Mouse (Mus musculus): ENCODE measurements around the gene Trnau1ap. TPM values are rescaled to one million over a fixed set of nuclear protein-coding genes. Genes with fewer than 3 reads are reported as not detected.
A peak's percentile ranks its signal among the peaks of the same experiment; 100 is the strongest.
"Not testable (repeated sequence)": the region's sequence is repeated elsewhere in the genome, so short reads cannot be mapped to it uniquely, and the experiment has no call there.

The Trnau1ap gene
- polyA plus RNA-seq, 1 experiment from 2014 or later: 69.9 TPM

GRCm38 (mm10) chr4:132291624-132292335 lies 37.6 kb downstream of the Trnau1ap start:
- H3K4me2 ChIP-seq: no peak overlapping the region
- no peaks in the 10 kb centered on the region for H3K27me3 ChIP-seq (replicated peaks)
- H3K36me3 ChIP-seq: peaks cover 40% of the 10 kb centered on the region
- H3K27ac ChIP-seq (replicated peaks): no peak overlapping the region
- ATAC-seq (ENCODE audit: low FRiP score): no peak
- no peak overlapping the region for H3K9ac ChIP-seq (replicated peaks)
- H3K9me3 ChIP-seq (replicated peaks): no peaks in the 10 kb centered on the region
- 89% methylated on average over 12 of the region's 12 CpGs for WGBS
- no peaks in the 10 kb centered on the region for H3K4me1 ChIP-seq
- no peak overlapping the region for H3K4me3 ChIP-seq (replicated peaks)

DNA sequence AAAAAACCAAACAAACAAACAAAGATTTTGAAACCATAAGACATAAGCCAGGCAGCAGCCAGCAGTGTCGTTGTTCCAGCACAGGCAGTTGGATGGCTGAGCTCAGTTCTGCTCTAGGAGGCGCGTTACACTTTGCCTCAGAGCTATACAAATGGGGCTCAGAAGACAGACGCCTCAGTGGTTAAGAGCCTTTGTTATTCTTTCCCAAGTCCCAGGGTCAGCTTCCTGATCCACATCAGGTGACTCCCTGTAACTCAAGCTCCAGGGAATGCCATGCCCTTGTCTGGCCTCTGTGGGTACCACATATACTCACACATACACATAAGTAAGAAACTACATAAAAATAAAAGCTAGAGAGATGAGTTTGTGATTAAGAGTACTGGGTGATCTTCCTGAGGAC lies 38.3 kb downstream of the Trnau1ap start:
- Histone ChIP-seq H3K9ac (replicated peaks) (no peak overlapping the region), H3K4me3 (replicated peaks) (no peak overlapping the region), H3K9me3 (replicated peaks) (no peaks in the 10 kb centered on the region), H3K4me2 (no peak overlapping the region), H3K36me3 (peaks cover 47% of the 10 kb centered on the region), H3K4me1 (no peaks in the 10 kb centered on the region), H3K27ac (replicated peaks) (no peak overlapping the region), H3K27me3 (replicated peaks) (no peaks in the 10 kb centered on the region)
- no peak for ATAC-seq (ENCODE audit: low FRiP score)
- 95% methylated on average over 4 of the region's 4 CpGs for WGBS

- not testable (repeated sequence) for H3K9me3 ChIP-seq (replicated peaks); H3K27me3 ChIP-seq (replicated peaks); ATAC-seq (ENCODE audit: low FRiP score); H3K4me2 ChIP-seq; H3K27ac ChIP-seq (replicated peaks); H3K4me3 ChIP-seq (replicated peaks); H3K9ac ChIP-seq (replicated peaks); H3K4me1 ChIP-seq
- H3K36me3 ChIP-seq: peaks cover 54% of the 10 kb centered on the region
- 92% methylated on average over 1 of the region's 5 CpGs for WGBS
Observed at GRCm38 (mm10) chr4:132288840-132289239, 40.5 kb downstream of the Trnau1ap start.

DNA sequence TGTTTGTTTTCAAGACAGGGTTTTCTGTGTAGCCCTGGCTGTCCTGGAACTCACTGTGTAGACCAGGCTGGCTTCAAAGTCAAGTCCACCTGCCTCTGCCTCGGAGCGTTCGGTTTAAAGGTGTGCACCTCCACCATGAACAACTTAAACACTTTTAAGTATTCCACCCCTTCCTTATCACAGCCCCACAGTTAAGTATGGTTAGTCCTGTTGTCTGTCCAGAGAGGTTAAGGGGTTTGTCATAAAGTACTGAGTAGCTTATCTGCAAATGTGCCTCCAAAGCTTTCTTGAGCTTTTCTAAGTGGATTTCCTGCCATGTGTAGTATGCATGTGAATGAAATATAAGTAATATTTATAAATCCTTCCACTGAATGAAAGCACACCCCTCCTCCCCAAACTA lies 53.4 kb downstream of the Trnau1ap start:
- Histone ChIP-seq H3K27ac (replicated peaks) (no peak overlapping the region), H3K4me3 (replicated peaks) (no peak overlapping the region), H3K4me1 (peaks cover 24% of the 10 kb centered on the region), H3K27me3 (replicated peaks) (no peaks in the 10 kb centered on the region), H3K36me3 (peaks cover 4% of the 10 kb centered on the region), H3K4me2 (peak overlapping the region; percentile 11; the same call in 1 of the 2 replicates), H3K9me3 (replicated peaks) (no peaks in the 10 kb centered on the region), H3K9ac (replicated peaks) (no peak overlapping the region)
- ATAC-seq (ENCODE audit: low FRiP score): no peak
- 95% methylated on average over 3 of the region's 3 CpGs for WGBS

DNA sequence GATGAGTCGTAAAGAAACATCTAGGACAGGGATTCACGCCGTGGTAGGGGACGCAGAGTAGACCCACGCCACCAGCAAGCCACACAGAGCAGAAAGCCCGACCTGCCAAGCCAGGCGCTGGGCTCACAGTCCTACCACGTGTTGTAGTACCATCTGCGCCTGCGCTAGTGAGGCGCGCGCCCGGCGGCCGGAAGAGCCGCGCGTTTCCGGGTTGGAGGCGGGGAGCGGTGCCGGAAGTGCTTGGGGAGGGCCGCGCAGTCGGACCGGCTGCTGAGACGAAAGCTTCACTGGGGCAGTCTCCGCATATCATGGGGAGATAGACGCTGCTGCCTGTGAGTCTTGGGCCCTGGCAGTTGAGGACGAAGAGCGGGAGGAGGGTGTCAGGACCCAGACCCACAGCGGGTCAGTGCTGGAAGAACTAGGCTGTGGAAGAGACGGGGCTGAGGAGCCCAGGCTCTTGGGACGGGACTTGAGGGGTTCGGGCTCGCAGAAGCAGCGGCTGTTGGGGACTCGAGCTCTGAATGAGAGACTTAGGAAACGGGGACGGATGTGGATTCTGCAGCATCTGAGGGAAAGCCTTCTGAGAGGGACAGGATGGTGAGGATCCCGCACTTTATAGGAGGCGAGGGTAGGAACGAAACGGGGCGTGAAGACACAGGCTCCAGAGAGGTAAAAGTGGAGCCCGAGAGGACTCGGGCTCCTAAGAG lies 55.0 kb downstream of the Trnau1ap start, which contains the start of gene Taf12:
Gene Taf12 (plus strand): TSS at position 220 of the 707 bp plus-strand sequence.
- Histone ChIP-seq H3K27ac (replicated peaks) (peak within 1 kb of the TSS; percentile 85), H3K4me2 (peak within 1 kb of the TSS; percentile 81), H3K9me3 (replicated peaks) (no peaks in the 10 kb centered on the region), H3K36me3 (no peaks in the 10 kb centered on the region), H3K4me1 (peaks cover 28% of the 10 kb centered on the region), H3K27me3 (replicated peaks) (no peaks in the 10 kb centered on the region), H3K4me3 (replicated peaks) (peak within 1 kb of the TSS; percentile 54), H3K9ac (replicated peaks) (peak within 1 kb of the TSS; percentile 67)
- WGBS: under 1% methylated on average over 48 of the region's 48 CpGs
- ATAC-seq (ENCODE audit: low FRiP score): peak; percentile 90

DNA sequence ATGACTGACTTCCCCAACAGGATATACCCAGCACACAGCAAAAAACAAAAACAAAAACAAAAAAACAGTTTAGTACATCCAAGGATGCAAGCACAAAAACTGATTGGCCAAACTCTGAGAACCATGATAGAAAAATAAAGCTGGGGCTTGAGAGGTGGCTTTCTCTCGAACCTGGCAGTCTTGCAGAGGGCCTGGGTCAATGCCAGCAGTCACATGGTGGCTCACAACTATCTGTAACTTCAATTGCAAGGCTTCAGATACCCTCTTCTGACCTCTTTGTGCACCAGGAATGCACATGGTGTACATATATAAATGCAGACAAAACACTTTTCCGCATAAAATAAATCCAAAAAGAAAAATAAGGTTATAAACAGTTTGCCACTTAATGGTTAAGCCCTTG lies 56.2 kb downstream of the Trnau1ap start:
- Histone ChIP-seq H3K27ac (replicated peaks) (no peak overlapping the region; the same call in 1 of the 2 replicates), H3K4me3 (replicated peaks) (peak overlapping the region; percentile 54), H3K9me3 (replicated peaks) (no peaks in the 10 kb centered on the region), H3K9ac (replicated peaks) (peak overlapping the region; percentile 67), H3K4me2 (peak overlapping the region; percentile 81), H3K36me3 (no peaks in the 10 kb centered on the region), H3K27me3 (replicated peaks) (no peaks in the 10 kb centered on the region), H3K4me1 (peaks cover 28% of the 10 kb centered on the region)
- WGBS: 66% methylated on average over 2 of the region's 2 CpGs
- no peak for ATAC-seq (ENCODE audit: low FRiP score)

DNA sequence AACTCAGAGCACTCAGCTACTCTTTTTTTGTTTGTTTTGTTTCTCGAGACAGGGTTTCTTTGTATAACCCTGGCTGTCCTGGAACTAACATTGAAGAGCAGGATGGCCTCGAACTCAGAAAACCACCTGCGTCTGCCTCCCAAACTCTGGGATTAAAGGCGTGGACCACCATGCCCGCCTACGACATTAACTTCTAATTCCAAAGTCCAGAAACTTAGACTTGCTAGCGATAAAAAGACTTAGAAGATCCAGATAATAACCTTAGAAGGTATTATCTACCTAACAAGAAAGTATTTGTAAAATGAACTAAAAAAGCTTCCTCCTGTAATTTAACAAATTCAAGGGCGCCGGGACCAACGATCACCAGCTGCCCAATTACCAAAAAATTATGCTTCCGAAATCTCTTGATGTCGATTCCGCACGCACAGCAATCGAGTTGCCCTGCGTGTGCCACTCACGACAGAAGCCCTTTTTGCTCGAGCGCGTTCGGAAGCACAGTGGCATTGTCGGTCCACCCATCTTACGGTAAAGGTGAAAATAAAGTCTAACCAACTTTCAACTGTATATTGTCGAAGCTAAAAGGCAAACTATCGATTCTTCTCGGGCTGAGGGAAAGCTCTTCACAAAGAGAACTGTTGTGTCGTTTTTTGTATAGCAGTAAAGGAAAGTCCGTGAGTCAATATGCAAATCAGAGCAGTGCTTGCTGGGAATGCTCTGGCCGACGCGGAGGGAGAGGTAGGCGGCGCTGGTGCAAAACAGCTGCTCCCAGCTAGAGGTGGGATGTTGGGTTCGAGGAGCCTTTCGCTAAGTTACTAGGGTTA lies 59.4 kb downstream of the Trnau1ap start:
- H3K27ac ChIP-seq (replicated peaks): peak overlapping the region; percentile 95
- H3K36me3 ChIP-seq: no peaks in the 10 kb centered on the region
- peak overlapping the region; percentile 60 for H3K4me2 ChIP-seq
- H3K4me1 ChIP-seq: peaks cover 17% of the 10 kb centered on the region
- WGBS: under 1% methylated on average over 35 of the region's 35 CpGs
- H3K27me3 ChIP-seq (replicated peaks): no peaks in the 10 kb centered on the region
- H3K4me3 ChIP-seq (replicated peaks): peak overlapping the region; percentile 36
- peak; percentile 73 for ATAC-seq (ENCODE audit: low FRiP score)
- peak overlapping the region; percentile 51 for H3K9ac ChIP-seq (replicated peaks)
- no peaks in the 10 kb centered on the region for H3K9me3 ChIP-seq (replicated peaks)

DNA sequence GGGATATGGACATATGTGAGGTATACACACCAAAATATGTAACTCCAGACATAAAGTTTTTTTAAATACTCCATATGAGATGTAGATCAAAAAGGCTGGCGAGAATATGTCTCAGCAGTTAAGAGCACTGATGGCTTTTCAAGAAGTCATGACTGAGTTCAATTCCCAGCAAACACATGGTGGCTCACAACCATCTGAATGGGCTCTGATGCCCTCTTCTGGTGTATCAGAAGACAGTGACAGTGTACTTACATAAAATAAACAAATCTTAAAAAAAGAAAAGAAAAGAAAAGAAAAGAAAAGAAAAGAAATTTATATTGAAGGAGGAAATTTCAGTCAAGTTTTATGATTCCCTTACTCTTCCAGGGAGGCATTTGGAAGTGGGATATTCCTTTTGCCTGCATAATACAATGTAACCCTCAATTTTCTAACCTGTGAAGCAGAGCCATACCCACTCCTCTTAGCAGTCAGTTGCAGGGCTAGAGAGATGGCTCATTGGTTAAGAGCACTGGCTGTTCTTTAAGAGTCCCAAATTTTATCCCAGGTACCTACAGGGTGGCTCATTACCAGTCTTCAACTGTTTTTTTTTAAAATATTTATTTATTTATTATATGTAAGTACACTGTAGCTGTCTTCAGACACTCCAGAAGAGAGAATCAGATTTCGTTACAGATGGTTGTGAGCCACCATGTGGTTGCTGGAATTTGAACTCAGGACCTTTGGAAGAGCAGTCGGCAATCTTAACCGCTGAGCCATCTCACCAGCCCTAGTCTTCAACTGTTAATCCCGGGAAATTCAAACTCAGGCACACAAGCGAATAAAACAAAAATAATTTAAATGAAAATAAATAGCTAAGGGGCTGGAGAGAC lies 60.2 kb downstream of the Trnau1ap start:
- Histone ChIP-seq H3K4me3 (replicated peaks) (no peak overlapping the region), H3K4me1 (peaks cover 15% of the 10 kb centered on the region), H3K4me2 (peak overlapping the region; percentile 60; the same call in 1 of the 2 replicates), H3K9me3 (replicated peaks) (no peaks in the 10 kb centered on the region), H3K9ac (replicated peaks) (no peak overlapping the region), H3K27me3 (replicated peaks) (no peaks in the 10 kb centered on the region), H3K27ac (replicated peaks) (peak overlapping the region; percentile 95), H3K36me3 (no peaks in the 10 kb centered on the region)
- 14% methylated on average over 6 of the region's 6 CpGs for WGBS
- ATAC-seq (ENCODE audit: low FRiP score): no peak

DNA sequence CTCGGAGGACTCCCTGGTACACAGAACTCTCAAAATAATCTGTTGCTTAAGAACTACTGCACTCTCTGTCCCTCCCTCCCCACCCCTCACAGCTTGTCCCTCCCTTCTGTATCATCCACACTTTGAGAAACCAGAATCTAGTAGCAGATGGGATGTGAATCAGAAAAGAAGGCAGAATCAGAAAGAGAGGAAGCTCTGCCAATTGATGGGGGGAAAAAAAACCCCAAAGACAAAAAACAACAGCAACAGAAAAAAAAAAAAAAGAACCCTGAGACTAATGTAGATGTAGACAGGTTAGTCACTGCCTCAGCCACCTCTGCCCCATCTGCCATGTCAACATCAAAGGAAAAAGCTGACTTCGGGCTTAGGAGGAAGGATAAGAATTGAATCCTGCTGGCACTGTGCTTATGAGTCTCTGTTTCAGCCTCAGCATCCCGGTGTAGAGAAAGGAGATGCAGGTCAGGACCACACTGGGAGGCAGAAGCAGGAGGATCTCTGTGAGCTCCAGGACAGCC lies 62.4 kb downstream of the Trnau1ap start:
- 85% methylated on average over 3 of the region's 3 CpGs for WGBS

DNA sequence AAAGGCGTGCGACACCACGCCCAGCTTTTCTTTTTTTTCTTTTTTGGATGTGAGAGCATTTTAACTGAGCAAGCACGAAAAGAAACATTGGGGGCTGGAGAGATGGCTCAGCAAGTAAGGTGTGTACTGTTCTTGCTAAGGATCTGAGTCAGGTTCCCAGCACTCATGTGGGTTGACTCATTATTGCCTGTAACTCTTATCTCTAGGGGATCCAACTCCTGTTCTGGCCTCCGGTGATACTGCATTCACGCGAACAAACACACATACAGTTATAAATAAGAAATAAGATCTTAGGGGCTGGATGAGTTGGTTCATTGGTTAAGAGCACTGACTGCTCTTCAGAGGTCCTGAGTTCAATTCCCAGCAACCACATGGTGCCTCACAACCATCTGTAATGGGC lies 66.0 kb downstream of the Trnau1ap start:
- H3K9me3 ChIP-seq (replicated peaks): no peaks in the 10 kb centered on the region
- H3K36me3 ChIP-seq: no peaks in the 10 kb centered on the region
- H3K9ac ChIP-seq (replicated peaks): no peak overlapping the region
- H3K27ac ChIP-seq (replicated peaks): no peak overlapping the region
- H3K27me3 ChIP-seq (replicated peaks): no peaks in the 10 kb centered on the region
- H3K4me2 ChIP-seq: no peak overlapping the region
- no peak for ATAC-seq (ENCODE audit: low FRiP score)
- no peak overlapping the region for H3K4me3 ChIP-seq (replicated peaks)
- H3K4me1 ChIP-seq: peaks cover 30% of the 10 kb centered on the region
- WGBS: 97% methylated on average over 7 of the region's 7 CpGs

More for the DNA sequence above, 62.4 kb downstream of the Trnau1ap start:
- no peaks in the 10 kb centered on the region for H3K36me3 ChIP-seq
- H3K4me2 ChIP-seq: no peak overlapping the region
- no peak for ATAC-seq (ENCODE audit: low FRiP score)
- H3K9ac ChIP-seq (replicated peaks): no peak overlapping the region
- no peaks in the 10 kb centered on the region for H3K27me3 ChIP-seq (replicated peaks)
- H3K27ac ChIP-seq (replicated peaks): no peak overlapping the region
- H3K9me3 ChIP-seq (replicated peaks): no peaks in the 10 kb centered on the region
- H3K4me3 ChIP-seq (replicated peaks): no peak overlapping the region
- H3K4me1 ChIP-seq: peaks cover 9% of the 10 kb centered on the region

GRCm38 (mm10) chr4:132262358-132262616 lies 67.1 kb downstream of the Trnau1ap start:
- ATAC-seq (ENCODE audit: low FRiP score): no peak
- Histone ChIP-seq H3K4me2 (peak overlapping the region; percentile 77), H3K27me3 (replicated peaks) (no peaks in the 10 kb centered on the region), H3K9me3 (replicated peaks) (no peaks in the 10 kb centered on the region), H3K27ac (replicated peaks) (no peak overlapping the region; the same call in 1 of the 2 replicates), H3K4me3 (replicated peaks) (peak overlapping the region; percentile 60; the same call in 1 of the 2 replicates), H3K4me1 (peaks cover 30% of the 10 kb centered on the region), H3K36me3 (no peaks in the 10 kb centered on the region), H3K9ac (replicated peaks) (peak overlapping the region; percentile 80; the same call in 1 of the 2 replicates)
- WGBS: 83% methylated on average over 5 of the region's 5 CpGs

Measured in neural tube, embryonic 15.5 days (tissue).